Mouse (Mus musculus) hindbrain, embryonic 16.5 days (tissue): ENCODE measurements at regions not wholly inside any gene's neighbourhood (a gene's known extent, or its start where the extent isn't known, plus 50 kb on each side); places are given as distances from the start of the nearest gene placed in this dataset.

Experiments
- ATAC-seq: fragments of 200-750 bp; cut with Nextera tagmentation; 2 replicates; pipeline ENCODE4 v1.8.0; 2017; ENCODE audit warnings: moderate TSS enrichment, moderate library complexity
- H3K27ac ChIP-seq: fragments of 300-500 bp; sonication (generic); 2 replicates; pipeline ENCODE4 v1.5.1; 2014; ENCODE audit warnings: low read depth, mild to moderate bottlenecking, control low read depth, low read length, moderate library complexity
- H3K27me3 ChIP-seq: fragments of 300-500 bp; sonication (generic); replicated peaks from 2 replicates; pipeline ENCODE4 v1.6.1; 2014; ENCODE audit warnings: low read length; ENCODE audit not compliant: control insufficient read depth, insufficient read depth
- H3K36me3 ChIP-seq: fragments of 300-500 bp; sonication (generic); 2 replicates; pipeline ENCODE4 v1.6.1; 2014; ENCODE audit warnings: mild to moderate bottlenecking, low read length, moderate library complexity, mixed read lengths; ENCODE audit not compliant: control insufficient read depth, insufficient read depth
- H3K4me1 ChIP-seq: fragments of 300-500 bp; sonication (generic); 2 replicates; pipeline ENCODE4 v1.6.1; 2014; ENCODE audit warnings: low read depth, low read length; ENCODE audit not compliant: control insufficient read depth, insufficient read depth
- H3K4me2 ChIP-seq: fragments of 300-500 bp; sonication (generic); 2 replicates; pipeline ENCODE4 v1.6.1; 2014; ENCODE audit warnings: mild to moderate bottlenecking, low read length, control low read depth, moderate library complexity
- H3K4me3 ChIP-seq: fragments of 300-500 bp; sonication (generic); 2 replicates; pipeline ENCODE4 v1.5.1; 2014; ENCODE audit warnings: mild to moderate bottlenecking, low read length, control low read depth, moderate library complexity
- H3K9ac ChIP-seq: fragments of 300-500 bp; sonication (generic); 2 replicates; pipeline ENCODE4 v1.6.1; 2014; ENCODE audit warnings: low read depth, mild to moderate bottlenecking, control low read depth, low read length, moderate library complexity
- H3K9me3 ChIP-seq: fragments of 300-500 bp; sonication (generic); 2 replicates; pipeline ENCODE4 v1.6.1; 2014; ENCODE audit warnings: mild to moderate bottlenecking, low read length, moderate library complexity; ENCODE audit not compliant: control insufficient read depth
- WGBS: fragments of 180-500 bp; shearing (Covaris S2); extraction: QIAGEN DNeasy Blood & Tissue Kit; methylation state at CpG from one replicate; pipeline ENCODE4 v1.1.7; 2014; 5-methylcytosine and 5-hydroxymethylcytosine counted together

DNA sequence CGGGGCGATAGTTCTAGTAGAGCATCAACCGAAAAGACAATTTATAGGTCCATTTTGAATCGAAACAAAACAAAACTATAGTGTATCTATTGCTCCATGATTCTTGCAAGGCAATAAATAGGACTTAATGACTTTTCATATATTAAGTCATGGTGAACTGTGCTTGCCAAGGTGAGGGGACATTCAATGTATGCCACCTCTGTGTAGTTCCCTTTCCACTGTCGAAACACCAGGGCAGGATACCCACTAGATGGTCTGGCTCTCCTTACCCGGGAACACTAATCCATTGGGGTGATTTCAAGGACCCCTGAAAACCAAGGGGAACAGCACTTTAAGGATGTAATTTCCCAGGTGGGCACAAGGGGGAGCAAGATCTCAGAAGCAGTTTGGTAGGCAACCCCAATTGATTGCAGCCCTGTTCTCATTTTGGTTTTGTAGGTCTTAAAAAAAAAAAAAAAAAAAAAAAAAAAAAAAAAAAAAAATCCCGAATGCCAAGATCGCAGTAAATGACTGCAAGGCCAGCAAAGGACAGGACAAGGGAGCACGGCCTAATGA is 96.9 kb upstream of the L3mbtl4 start:
- Histone ChIP-seq H3K9me3 (no peaks in the 10 kb centered on the region), H3K4me2 (no peak overlapping the region), H3K36me3 (no peaks in the 10 kb centered on the region), H3K27ac (no peak overlapping the region), H3K4me1 (no peaks in the 10 kb centered on the region), H3K27me3 (no peaks in the 10 kb centered on the region), H3K4me3 (no peak overlapping the region), H3K9ac (no peak overlapping the region)
- WGBS, result 66% methylated on average over 9 of the region's 9 CpGs
- no peak for ATAC-seq

DNA sequence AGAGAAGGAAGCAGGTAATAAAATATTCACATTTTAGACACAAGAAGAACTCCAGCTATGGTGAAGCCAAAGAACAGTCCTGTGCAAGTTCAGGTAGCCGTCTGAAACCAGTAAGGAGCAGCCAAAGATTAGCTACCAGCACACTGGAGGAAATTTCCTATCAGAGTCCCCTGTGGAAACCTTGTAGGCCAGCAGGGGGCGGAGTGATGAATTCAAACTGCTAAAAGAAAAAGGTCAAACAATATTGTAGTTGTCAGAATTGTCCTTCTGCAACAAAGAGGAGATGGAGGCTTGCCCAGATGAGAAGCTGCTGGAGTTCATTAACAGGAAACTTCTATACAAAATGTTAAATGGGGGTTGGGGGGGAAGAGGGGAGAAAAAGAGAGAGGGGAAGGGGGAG is 95.8 kb upstream of the L3mbtl4 start:
- H3K4me2 ChIP-seq, result no peak overlapping the region
- H3K27ac ChIP-seq, result no peak overlapping the region
- no peaks in the 10 kb centered on the region for H3K36me3 ChIP-seq
- H3K4me1 ChIP-seq, result no peaks in the 10 kb centered on the region
- H3K27me3 ChIP-seq, result no peaks in the 10 kb centered on the region
- 31% methylated on average over 2 of the region's 2 CpGs for WGBS
- no peak overlapping the region for H3K9ac ChIP-seq
- ATAC-seq, result no peak
- no peak overlapping the region for H3K4me3 ChIP-seq
- no peaks in the 10 kb centered on the region for H3K9me3 ChIP-seq

GRCm38 (mm10) chr17:68185385-68185784 is 88.2 kb upstream of the L3mbtl4 start:
- no peaks in the 10 kb centered on the region for H3K36me3 ChIP-seq
- no peak overlapping the region for H3K9ac ChIP-seq
- ATAC-seq, result no peak
- no peaks in the 10 kb centered on the region for H3K4me1 ChIP-seq
- H3K4me2 ChIP-seq, result no peak overlapping the region
- no peak overlapping the region for H3K27ac ChIP-seq
- WGBS, result 70% methylated on average over 2 of the region's 2 CpGs
- no peaks in the 10 kb centered on the region for H3K9me3 ChIP-seq
- no peak overlapping the region for H3K4me3 ChIP-seq
- no peaks in the 10 kb centered on the region for H3K27me3 ChIP-seq

GRCm38 (mm10) chr17:68189888-68190287 is 83.7 kb upstream of the L3mbtl4 start:
- Histone ChIP-seq H3K4me3 (no peak overlapping the region), H3K9me3 (no peaks in the 10 kb centered on the region), H3K4me1 (no peaks in the 10 kb centered on the region), H3K27me3 (no peaks in the 10 kb centered on the region), H3K36me3 (no peaks in the 10 kb centered on the region), H3K9ac (no peak overlapping the region), H3K27ac (no peak overlapping the region), H3K4me2 (no peak overlapping the region)
- 65% methylated on average over 4 of the region's 4 CpGs for WGBS
- ATAC-seq, result no peak

DNA sequence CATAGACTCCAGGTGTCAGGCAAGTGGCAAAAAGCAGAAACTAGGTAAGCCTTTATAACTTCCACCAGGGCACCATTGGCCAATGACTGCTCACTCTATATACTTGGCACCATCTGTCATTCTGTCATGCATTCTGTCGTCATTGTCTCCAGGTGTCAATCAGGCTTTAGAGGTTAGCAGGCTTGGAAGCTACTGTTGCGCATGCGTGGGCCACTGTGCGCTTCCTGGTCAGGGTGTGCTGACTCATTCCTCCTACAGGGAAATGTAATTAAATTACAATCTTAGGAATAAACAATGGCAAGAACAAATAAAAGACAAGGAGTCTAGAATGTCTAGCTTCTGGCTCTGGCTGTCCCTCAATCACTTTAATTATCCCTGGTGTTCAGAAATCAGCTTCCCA is 68.1 kb upstream of the L3mbtl4 start:
- Histone ChIP-seq H3K4me2 (no peak overlapping the region), H3K36me3 (no peaks in the 10 kb centered on the region), H3K9ac (no peak overlapping the region), H3K9me3 (no peaks in the 10 kb centered on the region), H3K4me3 (no peak overlapping the region), H3K27me3 (no peaks in the 10 kb centered on the region), H3K27ac (no peak overlapping the region), H3K4me1 (peaks cover under 1% of the 10 kb centered on the region; the same call in 1 of the 2 replicates)
- no peak for ATAC-seq
- 88% methylated on average over 4 of the region's 4 CpGs for WGBS

DNA sequence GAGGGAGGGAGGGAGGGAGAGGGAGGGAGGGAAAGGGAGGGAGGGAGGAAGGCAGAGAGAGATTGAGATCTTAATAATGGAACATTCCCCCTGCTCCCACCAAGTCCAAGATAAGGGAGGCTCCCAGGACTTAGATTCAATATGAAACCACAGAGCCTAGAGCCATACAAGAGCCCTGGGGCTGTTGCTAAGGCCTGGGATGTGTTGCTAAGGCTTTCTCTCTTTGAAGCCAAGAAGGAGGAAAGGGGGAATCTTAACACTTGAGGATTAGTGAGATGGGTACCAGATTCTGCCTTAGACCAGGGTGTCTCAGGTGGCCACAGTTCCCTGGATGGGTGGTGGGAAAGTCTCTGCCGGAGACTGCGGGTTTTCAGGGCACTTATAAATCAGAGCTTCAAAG is 64.8 kb upstream of the L3mbtl4 start:
- ATAC-seq, result no peak
- Histone ChIP-seq H3K36me3 (no peaks in the 10 kb centered on the region), H3K4me2 (no peak overlapping the region), H3K9ac (no peak overlapping the region), H3K27me3 (no peaks in the 10 kb centered on the region), H3K9me3 (no peaks in the 10 kb centered on the region), H3K4me3 (no peak overlapping the region), H3K4me1 (peaks cover 5% of the 10 kb centered on the region), H3K27ac (no peak overlapping the region)
- WGBS, result 44% methylated on average over 2 of the region's 2 CpGs

DNA sequence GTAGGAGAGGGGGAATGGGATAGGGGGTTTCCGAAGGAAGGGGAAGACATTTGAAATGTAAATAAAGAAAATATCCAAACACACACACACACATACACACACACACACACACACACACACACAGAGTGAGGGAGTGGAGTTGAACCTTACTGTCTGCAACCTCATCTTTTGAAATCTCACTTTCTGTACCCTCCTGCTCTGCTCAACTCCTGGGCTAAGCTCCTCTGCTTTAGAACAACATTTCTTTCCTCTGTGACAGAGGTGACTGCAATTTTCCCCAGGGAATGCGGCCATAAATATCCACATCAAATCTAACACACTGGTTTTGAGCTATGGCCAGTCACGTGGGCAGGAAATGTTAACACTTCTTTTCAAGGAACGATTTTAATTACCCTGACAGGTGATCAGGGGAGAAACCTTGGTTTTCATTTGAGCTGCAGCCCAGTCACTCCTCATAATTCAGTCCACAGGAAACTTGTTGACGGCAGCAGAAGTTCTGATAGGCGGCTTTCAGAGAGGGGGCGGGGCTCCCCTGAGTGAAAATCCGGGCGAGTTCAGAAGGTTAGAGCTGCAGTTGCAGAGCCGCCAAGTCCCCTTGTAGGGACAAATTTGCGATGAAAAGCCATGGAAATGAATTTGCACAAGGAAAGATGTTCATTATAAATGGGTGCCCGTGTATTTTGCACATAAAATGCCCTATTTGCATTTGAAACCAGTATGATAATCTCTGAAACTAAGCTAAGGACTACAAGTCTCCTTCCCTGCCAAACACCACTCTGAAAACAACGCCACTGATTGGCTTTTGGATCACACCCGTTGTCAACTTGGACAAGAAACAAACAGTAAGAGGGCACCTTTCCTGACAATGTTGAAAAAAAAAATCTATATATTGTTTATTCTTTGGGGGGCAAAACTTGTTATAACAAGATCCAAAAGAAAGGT is 63.0 kb upstream of the L3mbtl4 start:
- no peaks in the 10 kb centered on the region for H3K36me3 ChIP-seq
- no peaks in the 10 kb centered on the region for H3K27me3 ChIP-seq
- no peaks in the 10 kb centered on the region for H3K9me3 ChIP-seq
- H3K4me2 ChIP-seq, result peak overlapping the region; percentile 46
- peaks cover 5% of the 10 kb centered on the region for H3K4me1 ChIP-seq
- H3K27ac ChIP-seq, result no peak overlapping the region
- no peak overlapping the region; the same call in 1 of the 2 replicates for H3K9ac ChIP-seq
- ATAC-seq, result 0 out of 2 replicates have a peak, but pooled peaks have one; percentile 50
- peak overlapping the region; percentile 16; the same call in 1 of the 2 replicates for H3K4me3 ChIP-seq
- WGBS, result 27% methylated on average over 14 of the region's 14 CpGs

DNA sequence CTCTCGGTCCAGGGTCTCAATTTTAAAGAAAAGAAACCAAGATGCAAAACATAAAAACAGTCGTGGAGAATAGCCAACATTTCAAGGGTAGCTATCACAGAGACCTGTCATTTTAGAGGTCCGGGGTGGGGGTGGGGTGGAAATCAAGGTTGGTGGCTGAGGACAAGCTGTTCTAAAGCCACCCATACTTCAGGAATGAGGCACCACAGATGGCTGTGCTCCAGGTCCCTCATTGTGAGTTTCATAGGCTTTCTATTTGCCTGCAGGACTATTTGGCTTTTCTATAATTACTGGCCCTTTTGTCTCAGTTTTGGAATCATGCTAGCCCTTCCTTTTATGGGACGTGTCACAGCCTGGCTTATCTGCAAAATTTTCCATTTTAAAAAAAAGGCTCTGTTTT is 55.4 kb upstream of the L3mbtl4 start:
- Histone ChIP-seq H3K27ac (no peak overlapping the region), H3K4me2 (no peak overlapping the region), H3K9me3 (no peaks in the 10 kb centered on the region), H3K4me3 (no peak overlapping the region), H3K4me1 (no peaks in the 10 kb centered on the region), H3K36me3 (no peaks in the 10 kb centered on the region), H3K27me3 (no peaks in the 10 kb centered on the region), H3K9ac (no peak overlapping the region)
- ATAC-seq, result no peak
- WGBS, result 86% methylated on average over 4 of the region's 4 CpGs

GRCm38 (mm10) chr17:68223170-68223569 is 50.4 kb upstream of the L3mbtl4 start:
- H3K36me3 ChIP-seq, result no peaks in the 10 kb centered on the region
- no peaks in the 10 kb centered on the region for H3K27me3 ChIP-seq
- WGBS, result 89% methylated on average over 3 of the region's 3 CpGs
- H3K4me1 ChIP-seq, result no peaks in the 10 kb centered on the region
- ATAC-seq, result no peak
- no peak overlapping the region for H3K27ac ChIP-seq
- no peaks in the 10 kb centered on the region for H3K9me3 ChIP-seq
- H3K4me3 ChIP-seq, result no peak overlapping the region
- no peak overlapping the region for H3K9ac ChIP-seq
- no peak overlapping the region for H3K4me2 ChIP-seq
